ENCODE assay signal across 24 mouse cellular contexts in genomic region chr2:75176267-75176666, GRCm38 (mm10).
"Had no signal": no experiment of that assay in that cellular context is flagged by ENCODE, and none has a peak within 500 bp of the region (broad histone marks: within the 10 kb centered on the region; RNA-seq: fewer than 3 reads in every experiment).

No protein-coding gene starts in this region.

- H3K27me3 ChIP-seq: heart, embryonic 13.5 days; heart, embryonic 15.5 days; hindbrain, embryonic 13.5 days; hindbrain, embryonic 15.5 days; kidney, embryonic 15.5 days; liver, embryonic 13.5 days; liver, embryonic 15.5 days had no signal

- DNase-seq: forebrain, postnatal 0 days; gastrocnemius, adult 2 months; gastrocnemius, postnatal 14 days; gastrocnemius, postnatal 36 days; heart, postnatal 14 days; kidney, adult 11 months; kidney, adult 2 months; kidney, adult 9 months; kidney, postnatal 25 days; kidney, postnatal 4 days; liver; liver, embryonic 13.5 days had no signal

- H3K4me1 ChIP-seq: heart, embryonic 15.5 days; hindbrain, embryonic 13.5 days; kidney, embryonic 15.5 days; liver, embryonic 13.5 days; liver, embryonic 15.5 days had no signal

- H3K9me3 ChIP-seq: heart, embryonic 13.5 days; heart, embryonic 15.5 days; hindbrain, embryonic 13.5 days; hindbrain, embryonic 15.5 days; kidney, embryonic 15.5 days; limb, embryonic 10.5 days; limb, embryonic 12.5 days; liver, embryonic 13.5 days; liver, embryonic 15.5 days had no signal

- H3K36me3 ChIP-seq: heart, embryonic 13.5 days; heart, embryonic 15.5 days; hindbrain, embryonic 13.5 days; hindbrain, embryonic 15.5 days; kidney, embryonic 15.5 days; limb, embryonic 10.5 days; limb, embryonic 12.5 days; liver, embryonic 13.5 days; liver, embryonic 15.5 days had no signal

- H3K27ac ChIP-seq: gastrocnemius, adult 2 months; heart, embryonic 13.5 days; heart, embryonic 15.5 days; hindbrain, embryonic 13.5 days; hindbrain, embryonic 15.5 days; hindbrain, postnatal 0 days; kidney, embryonic 15.5 days; kidney, postnatal 0 days; layer of hippocampus, adult 2 months; left cerebral cortex, adult 2 months; limb, embryonic 10.5 days; limb, embryonic 12.5 days; liver, embryonic 13.5 days; liver, embryonic 15.5 days had no signal

- H3K4me3 ChIP-seq: gastrocnemius, adult 2 months; heart, embryonic 13.5 days; heart, embryonic 15.5 days; hindbrain, embryonic 13.5 days; hindbrain, embryonic 15.5 days; kidney, embryonic 15.5 days; layer of hippocampus, adult 2 months; left cerebral cortex, adult 2 months; limb, embryonic 10.5 days; limb, embryonic 12.5 days; liver, embryonic 13.5 days; liver, embryonic 15.5 days had no signal
